Mouse (Mus musculus) MEL (cell line): ENCODE measurements at regions not wholly inside any gene's neighbourhood (a gene's known extent, or its start where the extent isn't known, plus 50 kb on each side); places are given as distances from the start of the nearest gene placed in this dataset.

ENCODE experiments used
- DNase-seq: peaks from one replicate; pipeline ENCODE4 v3.0.0; 2011; ENCODE audit warnings: low read depth, low spot score
- H3K27ac ChIP-seq: 2 replicates; pipeline ENCODE4 v1.5.1; 2012; ENCODE audit warnings: low read depth, mild to moderate bottlenecking, control low read depth, low read length, moderate library complexity; ENCODE audit not compliant: control insufficient read depth
- H3K27me3 ChIP-seq, 2 experiments: fragments of 150-350 bp in 1 of 2; sonication (generic) in 1 of 2; 2 replicates each; pipeline ENCODE4 v1.6.1; 2012; ENCODE audit warnings: low read length in 2 of 2, mild to moderate bottlenecking in 2 of 2, improper control_type of control experiment in 1 of 2, moderate library complexity in 1 of 2; ENCODE audit not compliant: insufficient read depth in 2 of 2, control insufficient read depth in 1 of 2
- H3K36me3 ChIP-seq, 2 experiments: 2 replicates each; pipeline ENCODE4 v1.6.1; 2012 to 2014; ENCODE audit warnings: low read length in 2 of 2, improper control_type of control experiment in 1 of 2, inconsistent platforms in 1 of 2, mild to moderate bottlenecking in 1 of 2; ENCODE audit not compliant: insufficient read depth in 2 of 2, control insufficient read depth in 1 of 2
- H3K4me1 ChIP-seq, 2 experiments: fragments of 150-350 bp in 1 of 2; sonication (generic) in 1 of 2; 2 replicates each; pipeline ENCODE4 v1.6.1; 2012; ENCODE audit warnings: low read length in 2 of 2, improper control_type of control experiment in 1 of 2, mild to moderate bottlenecking in 1 of 2; ENCODE audit not compliant: insufficient read depth in 2 of 2, control insufficient read depth in 1 of 2
- H3K4me3 ChIP-seq, 2 experiments: fragments of 150-350 bp in 1 of 2; sonication (generic) in 1 of 2; 2 replicates each; pipeline ENCODE4 v1.5.1; 2012; ENCODE audit warnings: low read depth in 2 of 2, low read length in 2 of 2, mild to moderate bottlenecking in 2 of 2, moderate library complexity in 2 of 2, control low read depth in 1 of 2, improper control_type of control experiment in 1 of 2; ENCODE audit not compliant: control insufficient read depth in 1 of 2, insufficient read depth in 1 of 2
- H3K79me2 ChIP-seq: 2 replicates; pipeline ENCODE4 v1.6.1; 2012; ENCODE audit warnings: mild to moderate bottlenecking, low read length, moderate library complexity; ENCODE audit not compliant: control insufficient read depth, poor library complexity, insufficient read depth
- H3K9ac ChIP-seq: 2 replicates; pipeline ENCODE4 v1.6.1; 2012; ENCODE audit warnings: low read depth, mild to moderate bottlenecking, control low read depth, low read length, moderate library complexity; ENCODE audit not compliant: control insufficient read depth, poor library complexity, severe bottlenecking
- H3K9me3 ChIP-seq: fragments of 150-350 bp; sonication (generic); replicated peaks from 2 replicates; pipeline ENCODE4 v1.6.1; 2012; ENCODE audit warnings: mild to moderate bottlenecking, low read length, improper control_type of control experiment, moderate library complexity; ENCODE audit not compliant: insufficient read depth
- CHD2 ChIP-seq: IDR thresholded peaks from 2 replicates; pipeline ENCODE4 v1.6.1; 2011; ENCODE audit warnings: low read length, improper control_type of control experiment
- E2F4 ChIP-seq: IDR thresholded peaks from 2 replicates; pipeline ENCODE4 v1.6.1; 2011; ENCODE audit warnings: low read depth, low read length, improper control_type of control experiment, borderline replicate concordance
- ELF1 ChIP-seq: IDR thresholded peaks from 2 replicates; pipeline ENCODE4 v1.6.1; 2014; ENCODE audit warnings: low read depth, mild to moderate bottlenecking, inconsistent platforms, low read length, improper control_type of control experiment, moderate library complexity
- HCFC1 ChIP-seq: IDR thresholded peaks from 2 replicates; pipeline ENCODE4 v1.6.1; 2012; ENCODE audit warnings: low read depth, mild to moderate bottlenecking, inconsistent platforms, low read length, improper control_type of control experiment, moderate library complexity
- JUND ChIP-seq: IDR thresholded peaks from 2 replicates; pipeline ENCODE4 v1.6.1; 2011; ENCODE audit warnings: low read depth, mild to moderate bottlenecking, improper control_type of control experiment, low read length
- KAT2A ChIP-seq: conservative IDR thresholded peaks from 2 replicates; pipeline ENCODE4 v1.6.1; 2012; ENCODE audit warnings: low read depth, low read length, improper control_type of control experiment, inconsistent platforms
- MAFK ChIP-seq: IDR thresholded peaks from 2 replicates; pipeline ENCODE4 v1.6.1; 2011; ENCODE audit warnings: low read depth, mild to moderate bottlenecking, low read length, improper control_type of control experiment, borderline replicate concordance
- MYB ChIP-seq: IDR thresholded peaks from 2 replicates; pipeline ENCODE4 v1.6.1; 2011; ENCODE audit warnings: mild to moderate bottlenecking, low read depth, low read length, improper control_type of control experiment
- NELFE ChIP-seq: IDR thresholded peaks from 2 replicates; pipeline ENCODE4 v1.6.1; 2011; ENCODE audit warnings: low read depth, low read length, improper control_type of control experiment
- NRF1 ChIP-seq: IDR thresholded peaks from 2 replicates; pipeline ENCODE4 v1.6.1; 2014; ENCODE audit warnings: low read depth, mild to moderate bottlenecking, inconsistent platforms, low read length, improper control_type of control experiment, moderate library complexity; ENCODE audit not compliant: poor library complexity, insufficient read depth, severe bottlenecking
- POLR2A ChIP-seq, 2 experiments: IDR thresholded peaks; 2 replicates each; pipeline ENCODE4 v1.6.1; 2011 to 2012; ENCODE audit warnings: low read length in 2 of 2, mild to moderate bottlenecking in 2 of 2, control low read depth in 1 of 2, improper control_type of control experiment in 1 of 2, low read depth in 1 of 2, moderate library complexity in 1 of 2; ENCODE audit not compliant: control insufficient read depth in 1 of 2, insufficient read depth in 1 of 2, poor library complexity in 1 of 2
- POLR2AphosphoS2 ChIP-seq: IDR thresholded peaks from 2 replicates; pipeline ENCODE4 v1.6.1; 2011; ENCODE audit warnings: low read length, improper control_type of control experiment
- POLR2AphosphoS5 ChIP-seq: IDR thresholded peaks from 2 replicates; pipeline ENCODE4 v1.6.1; 2012; ENCODE audit warnings: low read depth, borderline replicate concordance, mild to moderate bottlenecking, inconsistent platforms, low read length, moderate library complexity, mixed read lengths
- SIN3A ChIP-seq: IDR thresholded peaks from 2 replicates; pipeline ENCODE4 v1.6.1; 2012; ENCODE audit warnings: low read length, improper control_type of control experiment, inconsistent platforms
- SMC3 ChIP-seq: IDR thresholded peaks from 2 replicates; pipeline ENCODE4 v1.6.1; 2011; ENCODE audit warnings: low read depth, low read length, improper control_type of control experiment
- TCF12 ChIP-seq: IDR thresholded peaks from 2 replicates; pipeline ENCODE4 v1.6.1; 2014; ENCODE audit warnings: low read depth, mild to moderate bottlenecking, inconsistent platforms, low read length, improper control_type of control experiment, moderate library complexity
- UBTF ChIP-seq: IDR thresholded peaks from 2 replicates; pipeline ENCODE4 v1.6.1; 2012; ENCODE audit warnings: low read depth, mild to moderate bottlenecking, inconsistent platforms, low read length, improper control_type of control experiment, moderate library complexity, borderline replicate concordance; ENCODE audit not compliant: insufficient read depth
- USF1 ChIP-seq: IDR thresholded peaks from 2 replicates; pipeline ENCODE4 v1.6.1; 2014; ENCODE audit warnings: low read depth, mild to moderate bottlenecking, inconsistent platforms, low read length, improper control_type of control experiment, moderate library complexity
- ZKSCAN1 ChIP-seq: IDR thresholded peaks from 2 replicates; pipeline ENCODE4 v1.6.1; 2012; ENCODE audit warnings: low read depth, mild to moderate bottlenecking, inconsistent platforms, low read length, improper control_type of control experiment, moderate library complexity

DNA sequence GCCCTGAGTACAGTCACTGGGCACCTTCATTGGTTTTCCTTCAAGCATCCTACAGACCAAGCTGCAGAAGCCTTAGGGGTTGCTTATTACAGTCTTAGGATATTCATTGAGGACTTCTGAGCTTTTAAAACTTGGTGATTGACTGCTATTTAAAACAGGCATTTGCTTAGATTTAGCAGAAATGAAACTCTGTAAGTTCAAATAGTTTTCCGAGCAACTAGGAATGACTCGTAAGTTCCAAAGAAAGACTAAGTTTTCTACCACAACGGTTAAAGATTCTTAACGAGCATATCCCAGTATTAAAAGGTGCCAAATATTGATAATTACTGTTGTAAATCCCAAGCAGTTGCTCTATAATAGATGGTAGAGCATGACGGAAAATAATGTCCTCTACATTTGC, 71.3 kb upstream of the Ankrd50 start:
- no peak overlapping the region for H3K9ac ChIP-seq
- TF ChIP-seq ZKSCAN1 = no peak
- TF ChIP-seq, all 39 proteins: peak for 0
- no peak for DNase-seq
- no peaks in the 10 kb centered on the region for H3K36me3 ChIP-seq
- H3K4me3 ChIP-seq = no peak overlapping the region
- H3K27ac ChIP-seq = no peak overlapping the region
- no peaks in the 10 kb centered on the region for H3K9me3 ChIP-seq
- H3K27me3 ChIP-seq = no peaks in the 10 kb centered on the region
- H3K4me1 ChIP-seq = no peaks in the 10 kb centered on the region
- H3K79me2 ChIP-seq = no peaks in the 10 kb centered on the region

GRCm38 (mm10) chr3:38553470-38554043, 68.9 kb upstream of the Ankrd50 start:
- no peak for TF ChIP-seq ELF1
- no peak for TF ChIP-seq JUND
- TF ChIP-seq CHD2 = no peak
- Histone ChIP-seq H3K9me3 (no peaks in the 10 kb centered on the region), H3K27me3 (no peaks in the 10 kb centered on the region), H3K36me3 (no peaks in the 10 kb centered on the region), H3K4me1 (no peaks in the 10 kb centered on the region), H3K27ac (no peak overlapping the region), H3K9ac (no peak overlapping the region), H3K79me2 (no peaks in the 10 kb centered on the region), H3K4me3 (no peak overlapping the region)
- no peak for DNase-seq

DNA sequence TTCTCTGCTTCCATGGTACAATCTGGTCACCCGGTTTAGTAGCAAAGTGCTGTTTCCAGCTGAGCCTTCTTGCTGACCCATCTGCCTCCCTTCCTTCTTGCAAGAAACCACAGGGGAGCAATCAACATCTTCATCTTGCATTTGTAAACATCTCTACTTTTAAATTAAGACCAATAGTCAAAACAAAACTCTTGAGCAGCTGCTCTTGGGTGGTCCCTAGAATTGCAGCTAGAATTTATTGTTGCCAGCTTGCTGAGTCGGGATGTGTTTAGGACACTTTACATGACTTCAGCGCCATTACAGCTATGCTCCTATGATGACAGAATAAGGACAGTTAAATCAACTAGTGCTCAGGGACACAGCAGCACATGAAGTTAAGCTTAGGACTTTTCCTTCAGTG, 62.4 kb upstream of the Ankrd50 start:
- Histone ChIP-seq H3K4me3 (no peak overlapping the region), H3K79me2 (no peaks in the 10 kb centered on the region), H3K9me3 (no peaks in the 10 kb centered on the region), H3K27me3 (no peaks in the 10 kb centered on the region), H3K36me3 (no peaks in the 10 kb centered on the region)
- no peak for TF ChIP-seq HCFC1
- TF ChIP-seq USF1 = no peak
- no peak for TF ChIP-seq KAT2A
- TF ChIP-seq UBTF = no peak
- no peak for TF ChIP-seq NELFE
- TF ChIP-seq SIN3A = no peak
- TF ChIP-seq POLR2AphosphoS2 = no peak
- no peak for TF ChIP-seq SMC3
- no peak for TF ChIP-seq NRF1
- no peak for TF ChIP-seq TCF12
- no peak for TF ChIP-seq POLR2AphosphoS5
- TF ChIP-seq MYB = no peak
- no peak for TF ChIP-seq ELF1
- TF ChIP-seq MAFK = no peak
- TF ChIP-seq POLR2A (IDR thresholded peaks at IDR 0.05; ENCODE audit: control insufficient read depth in 1 of 2, insufficient read depth in 1 of 2, low read depth in 1 of 2, low read length in 2 of 2, poor library complexity in 1 of 2) = no peak
- TF ChIP-seq E2F4 = no peak
- TF ChIP-seq, all 39 proteins: peak for 0
- no peak for DNase-seq
- H3K9ac ChIP-seq = no peak overlapping the region
- H3K4me1 ChIP-seq = no peaks in the 10 kb centered on the region
- no peak overlapping the region for H3K27ac ChIP-seq
